Mouse (Mus musculus) hindbrain, embryonic 15.5 days (tissue): ENCODE results near the gene Senp1. TPM values are rescaled to one million over a fixed set of nuclear protein-coding genes. Genes with fewer than 3 reads are reported as not detected.
A peak's percentile ranks its signal among the peaks of the same experiment; 100 is the strongest.

Experiments used
- ATAC-seq: fragments of 200-750 bp; cut with Nextera tagmentation; 2 replicates; pipeline ENCODE4 v1.8.0; 2017; ENCODE audit warnings: low read depth, moderate number of reproducible peaks, moderate TSS enrichment; ENCODE audit not compliant: low FRiP score
- H3K27ac ChIP-seq: fragments of 300-500 bp; sonication (generic); replicated peaks from 2 replicates; pipeline ENCODE4 v1.5.1; 2015; ENCODE audit warnings: mild to moderate bottlenecking, inconsistent platforms
- H3K27me3 ChIP-seq: fragments of 300-500 bp; sonication (generic); 2 replicates; pipeline ENCODE4 v1.6.1; 2015; ENCODE audit warnings: control low read depth, inconsistent platforms
- H3K36me3 ChIP-seq: fragments of 300-500 bp; sonication (generic); 2 replicates; pipeline ENCODE4 v1.6.1; 2015; ENCODE audit warnings: control low read depth, inconsistent platforms
- H3K4me1 ChIP-seq: fragments of 300-500 bp; sonication (generic); replicated peaks from 2 replicates; pipeline ENCODE4 v1.6.1; 2015; ENCODE audit warnings: control low read depth, inconsistent platforms
- H3K4me2 ChIP-seq: fragments of 300-500 bp; sonication (generic); 2 replicates; pipeline ENCODE4 v1.6.1; 2015; ENCODE audit warnings: moderate library complexity, mild to moderate bottlenecking, inconsistent platforms
- H3K4me3 ChIP-seq: fragments of 300-500 bp; sonication (generic); 2 replicates; pipeline ENCODE4 v1.5.1; 2015; ENCODE audit warnings: mild to moderate bottlenecking, inconsistent platforms
- H3K9ac ChIP-seq: fragments of 300-500 bp; sonication (generic); 2 replicates; pipeline ENCODE4 v1.6.1; 2015; ENCODE audit warnings: inconsistent platforms
- H3K9me3 ChIP-seq: fragments of 300-500 bp; sonication (generic); 2 replicates; pipeline ENCODE4 v1.6.1; 2016; ENCODE audit warnings: control low read depth, inconsistent platforms
- WGBS: fragments of 180-500 bp; shearing (Covaris S2); methylation state at CpG from one replicate; pipeline ENCODE4 v1.1.7; 2015; 5-methylcytosine and 5-hydroxymethylcytosine counted together
- polyA plus RNA-seq: library from polyadenylated mRNA; unstranded; fragments of >200 nt; fragmentation: Nextera tagmentation; extraction: Ambion mirVana; gene quantifications from 2 replicates; pipeline ENCODE4 v1.2.1, GENCODE M21; 2015

Senp1 gene
- polyA plus RNA-seq, 1 experiment from 2014 or later, result 19.3 TPM

DNA sequence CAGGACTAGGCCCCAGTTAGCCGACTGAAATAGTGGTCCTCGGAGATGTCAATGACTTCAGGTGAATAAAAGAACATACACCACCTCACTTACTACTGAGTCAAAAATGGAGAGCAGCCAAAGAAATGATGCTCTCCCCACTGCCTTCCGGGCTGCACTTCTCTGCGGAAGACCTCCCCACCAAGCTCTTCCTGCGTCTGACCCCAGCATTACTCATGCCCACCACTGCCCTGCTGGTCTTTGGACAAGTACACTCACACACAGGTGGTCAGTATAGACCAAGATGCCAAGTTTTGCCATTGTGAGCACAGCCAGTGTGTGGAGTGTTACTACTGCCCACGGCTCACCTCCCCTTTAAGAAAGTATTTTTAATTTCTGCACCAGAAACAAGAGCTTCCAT is 8.9 kb upstream of the Senp1 start:
- Histone ChIP-seq H3K9ac (no peak overlapping the region), H3K9me3 (no peaks in the 10 kb centered on the region), H3K4me1 (peaks cover 4% of the 10 kb centered on the region; the same call in 1 of the 2 replicates), H3K27me3 (no peaks in the 10 kb centered on the region), H3K4me2 (no peak overlapping the region), H3K4me3 (no peak overlapping the region), H3K36me3 (no peaks in the 10 kb centered on the region), H3K27ac (no peak overlapping the region)
- WGBS, result 91% methylated on average over 6 of the region's 6 CpGs
- no peak for ATAC-seq

DNA sequence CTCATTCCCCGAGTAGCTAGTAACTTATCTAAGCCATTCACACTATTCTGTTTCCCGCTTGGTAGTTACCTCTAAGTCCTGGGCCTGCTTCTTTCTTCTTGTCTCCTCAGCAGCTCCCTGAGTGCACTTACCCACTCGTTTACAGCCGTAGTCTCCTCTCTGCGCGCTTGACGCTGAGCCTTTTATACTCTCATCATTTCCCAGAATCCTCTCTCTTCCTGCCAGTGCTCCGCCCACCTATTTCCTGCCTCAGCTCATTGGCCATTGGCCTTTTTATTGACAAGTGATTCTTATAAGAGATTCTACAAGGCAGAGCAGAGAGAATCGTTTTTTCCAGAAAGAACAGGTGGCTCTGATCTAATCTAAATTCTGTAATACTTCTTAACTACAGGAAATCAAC is 5.0 kb upstream of the Senp1 start:
- Histone ChIP-seq H3K27ac (no peak overlapping the region), H3K4me2 (no peak overlapping the region), H3K9me3 (no peaks in the 10 kb centered on the region), H3K27me3 (no peaks in the 10 kb centered on the region), H3K9ac (no peak overlapping the region), H3K36me3 (no peaks in the 10 kb centered on the region), H3K4me1 (peaks cover 4% of the 10 kb centered on the region), H3K4me3 (no peak overlapping the region)
- WGBS, result 95% methylated on average over 9 of the region's 9 CpGs
- ATAC-seq, result no peak

GRCm38 (mm10) chr15:98096957-98097356 is 3.4 kb upstream of the Senp1 start:
- WGBS, result 52% methylated on average over 3 of the region's 3 CpGs

DNA sequence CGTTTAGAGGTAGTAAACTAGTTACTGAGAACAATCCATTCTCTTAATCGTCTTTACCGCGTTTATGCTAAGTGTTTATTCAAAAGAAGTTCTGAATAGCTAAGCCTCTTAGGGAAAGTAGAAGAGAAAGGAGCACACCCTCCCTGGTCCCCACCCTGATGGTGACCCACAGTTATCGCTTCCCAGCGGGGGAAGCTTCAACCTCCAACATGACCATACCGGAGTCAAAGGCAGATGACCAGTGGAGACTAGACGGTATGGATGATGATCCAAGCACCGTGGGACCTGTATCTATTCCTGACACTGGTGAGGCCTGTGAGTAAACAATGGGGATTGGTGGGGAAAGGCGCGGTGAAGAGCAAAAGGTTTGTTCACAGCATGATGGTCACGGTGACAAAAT is 1.4 kb upstream of the Senp1 start:
- ATAC-seq, result no peak
- no peaks in the 10 kb centered on the region for H3K27me3 ChIP-seq

More at GRCm38 (mm10) chr15:98096957-98097356, 3.4 kb upstream of the Senp1 start:
- Histone ChIP-seq H3K27ac (no peak overlapping the region), H3K4me3 (no peak overlapping the region), H3K27me3 (no peaks in the 10 kb centered on the region), H3K4me1 (peaks cover 11% of the 10 kb centered on the region), H3K36me3 (no peaks in the 10 kb centered on the region), H3K9me3 (no peaks in the 10 kb centered on the region), H3K9ac (no peak overlapping the region), H3K4me2 (no peak overlapping the region)
- no peak for ATAC-seq

DNA sequence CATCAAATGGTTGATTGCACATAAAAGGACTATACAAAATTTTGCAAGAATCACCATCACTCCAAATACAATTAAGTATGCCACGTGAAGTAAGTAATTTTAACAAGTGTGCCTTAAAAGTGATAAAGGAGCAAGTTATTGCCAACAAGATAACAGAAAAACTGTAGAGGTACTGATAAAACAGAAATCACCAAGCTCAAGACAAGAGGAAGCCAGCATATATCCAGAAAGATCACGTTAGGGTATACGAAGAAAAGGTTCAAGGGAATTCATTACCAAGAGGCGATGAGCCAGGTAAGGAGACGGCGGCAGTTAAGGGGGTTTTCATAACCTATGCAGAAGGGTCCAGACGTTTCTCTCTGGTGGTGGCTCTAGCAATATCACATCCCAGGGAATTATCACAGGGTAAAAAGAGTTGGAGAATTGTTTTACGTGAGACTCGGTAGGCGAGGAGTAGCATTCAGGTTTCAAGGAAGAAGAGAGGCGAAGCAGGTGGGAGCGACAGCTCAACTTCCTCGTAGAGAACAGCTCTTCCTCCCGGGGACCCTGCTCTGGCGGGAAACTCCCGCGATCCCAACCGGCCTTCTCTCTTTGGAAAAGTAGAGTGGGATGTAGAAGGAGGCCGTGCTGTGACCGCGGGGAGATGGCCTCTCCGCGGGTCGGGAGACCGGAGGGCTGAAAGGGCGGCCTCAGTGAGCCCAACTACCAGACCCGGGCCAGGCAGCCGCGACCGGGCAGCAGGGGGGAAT is 998 bp downstream of the Senp1 start, which contains the start of gene Pfkm:
Pfkm (plus strand) TSS at position 218 of the 749 bp plus-strand sequence.
- H3K9me3 ChIP-seq, result no peaks in the 10 kb centered on the region
- 0 out of 2 replicates have a peak, but pooled peaks cover 4% of the 10 kb centered on the region for H3K36me3 ChIP-seq
- WGBS, result under 1% methylated on average over 30 of the region's 30 CpGs
- H3K4me1 ChIP-seq, result peaks cover 23% of the 10 kb centered on the region
- H3K4me3 ChIP-seq, result peak within 1 kb of the TSS; percentile 97
- H3K27me3 ChIP-seq, result no peaks in the 10 kb centered on the region
- H3K4me2 ChIP-seq, result peak within 1 kb of the TSS; percentile 79
- peak within 1 kb of the TSS; percentile 93 for H3K9ac ChIP-seq
- ATAC-seq, result no peak
- peak within 1 kb of the TSS; percentile 95 for H3K27ac ChIP-seq

More for the DNA sequence above, 1.4 kb upstream of the Senp1 start:
- Histone ChIP-seq H3K4me2 (no peak overlapping the region), H3K9me3 (no peaks in the 10 kb centered on the region), H3K4me3 (no peak overlapping the region), H3K9ac (no peak overlapping the region), H3K4me1 (peaks cover 23% of the 10 kb centered on the region), H3K27ac (no peak overlapping the region), H3K36me3 (no peaks in the 10 kb centered on the region)
- 88% methylated on average over 12 of the region's 12 CpGs for WGBS

DNA sequence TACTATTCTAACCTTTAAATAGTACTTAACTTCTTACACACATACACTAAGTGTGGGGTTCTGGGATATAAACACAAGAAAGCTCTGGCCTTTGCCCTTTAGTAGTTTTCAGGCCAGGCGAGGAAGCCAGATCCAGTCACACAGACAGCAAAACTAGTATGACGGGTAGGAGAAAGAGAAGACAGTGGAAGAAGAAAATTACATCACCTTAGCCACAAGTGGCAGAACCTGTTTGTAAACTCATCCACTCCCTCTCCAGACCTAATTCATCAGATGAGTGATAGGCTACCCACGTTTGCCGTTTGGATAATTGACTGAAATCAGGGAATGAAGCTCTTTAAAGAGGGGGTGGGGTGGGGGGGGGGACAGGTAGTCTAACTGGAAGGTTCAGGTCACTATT is 1.7 kb downstream of the Senp1 start:
- H3K4me1 ChIP-seq, result peaks cover 23% of the 10 kb centered on the region
- 0 out of 2 replicates have a peak, but pooled peaks cover 4% of the 10 kb centered on the region for H3K36me3 ChIP-seq
- no peaks in the 10 kb centered on the region for H3K27me3 ChIP-seq
- peak overlapping the region; percentile 79 for H3K4me2 ChIP-seq
- peak overlapping the region; percentile 97 for H3K4me3 ChIP-seq
- no peaks in the 10 kb centered on the region for H3K9me3 ChIP-seq
- ATAC-seq, result no peak
- 33% methylated on average over 4 of the region's 4 CpGs for WGBS
- H3K27ac ChIP-seq, result no peak overlapping the region
- no peak overlapping the region for H3K9ac ChIP-seq

GRCm38 (mm10) chr15:98089421-98090183 is 3.9 kb downstream of the Senp1 start:
- WGBS, result 80% methylated on average over 9 of the region's 9 CpGs
- ATAC-seq, result no peak
- Histone ChIP-seq H3K9me3 (no peaks in the 10 kb centered on the region), H3K36me3 (peaks cover 12% of the 10 kb centered on the region; the same call in 1 of the 2 replicates), H3K9ac (no peak overlapping the region), H3K27ac (no peak overlapping the region), H3K27me3 (no peaks in the 10 kb centered on the region), H3K4me3 (no peak overlapping the region), H3K4me1 (peaks cover 23% of the 10 kb centered on the region), H3K4me2 (no peak overlapping the region)

- Histone ChIP-seq H3K27ac (no peak overlapping the region), H3K36me3 (peaks cover 12% of the 10 kb centered on the region), H3K9ac (no peak overlapping the region), H3K9me3 (no peaks in the 10 kb centered on the region), H3K4me2 (no peak overlapping the region), H3K27me3 (no peaks in the 10 kb centered on the region), H3K4me1 (peaks cover 21% of the 10 kb centered on the region), H3K4me3 (no peak overlapping the region)
- no peak for ATAC-seq
- WGBS, result 95% methylated on average over 1 of the region's 1 CpGs
Measured at GRCm38 (mm10) chr15:98088889-98089288, 4.7 kb downstream of the Senp1 start.

DNA sequence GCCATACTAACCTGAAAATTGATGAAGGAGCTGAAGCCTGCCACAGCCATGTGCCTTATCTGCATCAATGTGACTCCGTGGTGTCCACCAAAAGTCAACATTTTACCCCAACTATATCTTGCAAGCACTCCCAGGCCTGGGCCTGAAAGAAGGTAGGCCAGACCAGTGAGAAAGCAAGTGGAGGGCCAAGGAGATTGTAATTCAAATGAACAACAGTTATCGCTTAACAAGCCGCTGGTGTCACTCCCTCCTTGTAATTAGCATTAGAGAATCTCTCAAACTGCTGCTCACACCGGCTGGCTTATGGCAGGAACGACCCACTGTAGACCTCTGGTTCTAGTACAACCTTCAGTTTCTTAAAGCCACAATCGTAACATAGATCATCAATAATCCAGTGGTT is 16.6 kb downstream of the Senp1 start:
- Histone ChIP-seq H3K9ac (no peak overlapping the region), H3K27ac (no peak overlapping the region), H3K9me3 (no peaks in the 10 kb centered on the region), H3K27me3 (no peaks in the 10 kb centered on the region), H3K4me3 (no peak overlapping the region), H3K36me3 (peaks cover 48% of the 10 kb centered on the region), H3K4me2 (no peak overlapping the region), H3K4me1 (no peaks in the 10 kb centered on the region)
- 90% methylated on average over 6 of the region's 6 CpGs for WGBS
- ATAC-seq, result no peak

- WGBS, result 83% methylated on average over 16 of the region's 16 CpGs
- Histone ChIP-seq H3K4me3 (no peak overlapping the region), H3K36me3 (peaks cover 49% of the 10 kb centered on the region)
Measured at GRCm38 (mm10) chr15:98075034-98075433, 18.5 kb downstream of the Senp1 start.

DNA sequence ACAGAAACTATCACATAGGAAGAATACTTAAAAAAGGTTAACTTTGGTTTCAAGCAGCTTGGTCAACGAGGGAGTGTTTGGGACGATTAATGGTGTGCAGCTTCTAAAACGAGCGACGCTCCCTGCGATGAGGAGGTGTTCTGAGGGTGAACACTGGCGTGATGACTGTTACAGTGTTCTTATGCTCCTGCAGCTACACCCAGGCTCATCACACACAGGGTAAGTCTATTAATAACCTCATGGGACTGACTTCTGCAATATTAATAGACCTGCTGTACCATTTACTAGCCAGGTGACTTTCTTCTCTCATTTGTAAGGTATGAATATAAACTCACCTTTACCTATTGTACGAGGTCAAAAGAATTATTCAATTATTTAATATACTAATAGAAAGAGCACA is 19.0 kb downstream of the Senp1 start:
- no peak overlapping the region for H3K4me3 ChIP-seq
- no peak for ATAC-seq
- no peak overlapping the region for H3K27ac ChIP-seq
- H3K9ac ChIP-seq, result no peak overlapping the region
- no peaks in the 10 kb centered on the region for H3K4me1 ChIP-seq
- H3K9me3 ChIP-seq, result no peaks in the 10 kb centered on the region
- H3K27me3 ChIP-seq, result no peaks in the 10 kb centered on the region
- 95% methylated on average over 8 of the region's 8 CpGs for WGBS
- H3K4me2 ChIP-seq, result no peak overlapping the region
- H3K36me3 ChIP-seq, result peaks cover 48% of the 10 kb centered on the region

More at GRCm38 (mm10) chr15:98075034-98075433, 18.5 kb downstream of the Senp1 start:
- H3K27me3 ChIP-seq, result no peaks in the 10 kb centered on the region
- no peaks in the 10 kb centered on the region for H3K4me1 ChIP-seq
- ATAC-seq, result no peak
- H3K4me2 ChIP-seq, result no peak overlapping the region
- H3K9ac ChIP-seq, result no peak overlapping the region
- H3K9me3 ChIP-seq, result no peaks in the 10 kb centered on the region
- no peak overlapping the region for H3K27ac ChIP-seq

DNA sequence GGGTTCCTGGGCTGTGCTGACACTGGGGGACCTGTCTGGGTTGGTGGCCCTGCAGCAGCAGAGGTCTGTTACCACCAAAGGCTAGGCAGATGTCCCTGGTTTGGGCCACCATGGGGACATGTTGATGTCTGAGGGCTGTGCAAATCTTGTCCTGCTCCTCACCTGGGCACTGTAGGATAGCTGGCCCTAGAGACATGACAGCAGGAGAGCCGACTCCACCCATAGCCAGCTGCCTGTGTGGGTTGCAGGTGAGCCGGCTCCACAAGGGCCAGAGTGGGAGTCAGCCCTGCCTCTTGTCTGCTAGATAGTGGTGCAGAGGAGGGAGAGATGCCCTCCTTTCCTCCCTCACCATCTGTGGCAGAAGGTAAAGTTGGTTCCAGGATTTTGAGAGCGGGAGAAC is 23.2 kb downstream of the Senp1 start:
- H3K9me3 ChIP-seq, result no peaks in the 10 kb centered on the region
- no peaks in the 10 kb centered on the region for H3K27me3 ChIP-seq
- no peak overlapping the region for H3K4me3 ChIP-seq
- H3K36me3 ChIP-seq, result peaks cover 47% of the 10 kb centered on the region
- H3K4me1 ChIP-seq, result no peaks in the 10 kb centered on the region
- no peak overlapping the region for H3K27ac ChIP-seq
- WGBS, result 95% methylated on average over 3 of the region's 3 CpGs
- no peak overlapping the region for H3K4me2 ChIP-seq
- H3K9ac ChIP-seq, result no peak overlapping the region
- no peak for ATAC-seq
